Mouse (Mus musculus) adrenal gland (tissue): ENCODE measurements around the gene Tprn.

ENCODE experiments used
- intact Hi-C: fragments of 180-260 bp; cut with DNase I; formaldehyde crosslinking; loops from one replicate; pipeline ENCODE4 v1.15.1; 2025

Gene Tprn

GRCm38 (mm10) chr2:25264851-25265250 is 2.4 kb downstream of the Tprn start:
- intact Hi-C loops = no loop called here

- intact Hi-C loops = no loop called here
Measured at GRCm38 (mm10) chr2:25265897-25266656, 3.7 kb downstream of the Tprn start.

GRCm38 (mm10) chr2:25266720-25267119 is 4.3 kb downstream of the Tprn start:
- intact Hi-C loops = no loop called here

GRCm38 (mm10) chr2:25267241-25267640 is 4.8 kb downstream of the Tprn start:
- intact Hi-C loops = no loop called here

GRCm38 (mm10) chr2:25267746-25268309 is 5.4 kb downstream of the Tprn start:
- intact Hi-C loops = no loop called here

GRCm38 (mm10) chr2:25271827-25272511 is 9.6 kb downstream of the Tprn start, which contains the start of the genes Ssna1 and Anapc2:
Gene Ssna1 (minus strand): TSS chr2:25272438.
Gene Anapc2 (plus strand): TSS chr2:25272478.
- intact Hi-C loops = loop anchor here (5.0 kb wide), 1 partner anchor 60 kb away; the partner anchor contains the start of gene Man1b1

GRCm38 (mm10) chr2:25272515-25272914 is 10.1 kb downstream of the Tprn start:
- intact Hi-C loops = loop anchor here (5.0 kb wide), 1 partner anchor 60 kb away; the partner anchor contains the start of gene Man1b1

GRCm38 (mm10) chr2:25273010-25273409 is 10.6 kb downstream of the Tprn start:
- intact Hi-C loops = loop anchor here (5.0 kb wide), 1 partner anchor 59 kb away; the partner anchor contains the start of gene Man1b1

GRCm38 (mm10) chr2:25278928-25279882 is 16.8 kb downstream of the Tprn start:
- intact Hi-C loops = no loop called here

- intact Hi-C loops = no loop called here
Measured at GRCm38 (mm10) chr2:25285551-25285950, 23.1 kb downstream of the Tprn start.

- intact Hi-C loops = no loop called here
Measured at GRCm38 (mm10) chr2:25286314-25286713, 23.9 kb downstream of the Tprn start.

GRCm38 (mm10) chr2:25286837-25287636 is 24.6 kb downstream of the Tprn start:
- intact Hi-C loops = no loop called here

GRCm38 (mm10) chr2:25287927-25288649 is 25.7 kb downstream of the Tprn start, which contains the start of gene Tmem210:
Gene Tmem210 (plus strand): TSS chr2:25288145.
- intact Hi-C loops = no loop called here

- intact Hi-C loops = no loop called here
Measured at GRCm38 (mm10) chr2:25288734-25289345, 26.4 kb downstream of the Tprn start.

GRCm38 (mm10) chr2:25289651-25290050 is 27.2 kb downstream of the Tprn start, which contains the start of gene Lrrc26:
Gene Lrrc26 (plus strand): TSS chr2:25289915.
- intact Hi-C loops = loop anchor here (5.0 kb wide), 1 partner anchor 38 kb away; no protein-coding TSS in a partner anchor

GRCm38 (mm10) chr2:25290101-25290815 is 27.8 kb downstream of the Tprn start:
- intact Hi-C loops = loop anchor here (5.0 kb wide), 1 partner anchor 37 kb away; no protein-coding TSS in a partner anchor

GRCm38 (mm10) chr2:25290816-25291130 is 28.4 kb downstream of the Tprn start:
- intact Hi-C loops = loop anchor here (5.0 kb wide), 1 partner anchor 37 kb away; no protein-coding TSS in a partner anchor
